Mouse (Mus musculus) liver, embryonic 15.5 days (tissue): ENCODE measurements around the gene Camp. TPM values are rescaled to one million over a fixed set of nuclear protein-coding genes. Genes with fewer than 3 reads are reported as not detected.

ENCODE experiments used
- ATAC-seq: fragments of 200-750 bp; cut with Nextera tagmentation; 2 replicates; pipeline ENCODE4 v1.8.0; 2017; ENCODE audit warnings: moderate number of reproducible peaks, mild to moderate bottlenecking, moderate library complexity; ENCODE audit not compliant: insufficient read depth
- H3K27ac ChIP-seq: fragments of 300-500 bp; sonication (generic); replicated peaks from 2 replicates; pipeline ENCODE4 v1.5.1; 2015; ENCODE audit warnings: mild to moderate bottlenecking, inconsistent platforms
- H3K27me3 ChIP-seq: fragments of 300-500 bp; sonication (generic); 2 replicates; pipeline ENCODE4 v1.6.1; 2015; ENCODE audit warnings: mild to moderate bottlenecking, inconsistent platforms
- H3K36me3 ChIP-seq: fragments of 300-500 bp; sonication (generic); replicated peaks from 2 replicates; pipeline ENCODE4 v1.6.1; 2015; ENCODE audit warnings: moderate library complexity, mild to moderate bottlenecking, inconsistent platforms
- H3K4me1 ChIP-seq: fragments of 300-500 bp; sonication (generic); replicated peaks from 2 replicates; pipeline ENCODE4 v1.6.1; 2015; ENCODE audit warnings: inconsistent platforms
- H3K4me2 ChIP-seq: fragments of 300-500 bp; sonication (generic); 2 replicates; pipeline ENCODE4 v1.6.1; 2015; ENCODE audit warnings: moderate library complexity, mild to moderate bottlenecking, inconsistent platforms
- H3K4me3 ChIP-seq: fragments of 300-500 bp; sonication (generic); replicated peaks from 2 replicates; pipeline ENCODE4 v1.5.1; 2015; ENCODE audit warnings: mild to moderate bottlenecking, inconsistent platforms
- H3K9ac ChIP-seq: fragments of 300-500 bp; sonication (generic); 2 replicates; pipeline ENCODE4 v1.6.1; 2015; ENCODE audit warnings: moderate library complexity, mild to moderate bottlenecking, inconsistent platforms
- H3K9me3 ChIP-seq: fragments of 300-500 bp; sonication (generic); replicated peaks from 2 replicates; pipeline ENCODE4 v1.6.1; 2016; ENCODE audit warnings: inconsistent platforms
- WGBS: fragments of 180-500 bp; shearing (Covaris S2); methylation state at CpG from one replicate; pipeline ENCODE4 v1.1.7; 2015; ENCODE audit warnings: mixed read lengths; ENCODE audit not compliant: insufficient replicate concordance; 5-methylcytosine and 5-hydroxymethylcytosine counted together
- polyA plus RNA-seq: library from polyadenylated mRNA; unstranded; fragments of >200 nt; fragmentation: Nextera tagmentation; extraction: Ambion mirVana; gene quantifications from 2 replicates; pipeline ENCODE4 v1.2.1, GENCODE M21; 2015

Camp gene
- polyA plus RNA-seq, 1 experiment from 2014 or later, result 281 TPM

GRCm38 (mm10) chr9:109850099-109850498, 682 bp upstream of the Camp start:
- ATAC-seq, result no peak
- Histone ChIP-seq H3K4me2 (no peak overlapping the region), H3K27me3 (no peaks in the 10 kb centered on the region), H3K36me3 (no peaks in the 10 kb centered on the region), H3K27ac (no peak overlapping the region), H3K9ac (no peak overlapping the region), H3K4me1 (no peaks in the 10 kb centered on the region), H3K9me3 (no peaks in the 10 kb centered on the region), H3K4me3 (no peak overlapping the region)
- 68% methylated on average over 5 of the region's 5 CpGs for WGBS

GRCm38 (mm10) chr9:109833088-109833412, 16.4 kb downstream of the Camp start:
- Histone ChIP-seq H3K9me3 (no peaks in the 10 kb centered on the region), H3K27me3 (no peaks in the 10 kb centered on the region), H3K27ac (peak overlapping the region; percentile 54; the same call in 1 of the 2 replicates), H3K36me3 (peaks cover 20% of the 10 kb centered on the region; the same call in 1 of the 2 replicates), H3K4me3 (peak overlapping the region; percentile 68), H3K9ac (peak overlapping the region; percentile 57), H3K4me2 (peak overlapping the region; percentile 87), H3K4me1 (peaks cover 19% of the 10 kb centered on the region)
- peak; percentile 16 for ATAC-seq
- 6% methylated on average over 6 of the region's 6 CpGs for WGBS

- Histone ChIP-seq H3K27me3 (no peaks in the 10 kb centered on the region), H3K4me3 (peak within 1 kb of the TSS; percentile 68), H3K4me2 (peak within 1 kb of the TSS; percentile 87), H3K9ac (peak within 1 kb of the TSS; percentile 57), H3K36me3 (peaks cover 15% of the 10 kb centered on the region; the same call in 1 of the 2 replicates), H3K4me1 (peaks cover 19% of the 10 kb centered on the region), H3K27ac (peak within 1 kb of the TSS; percentile 73), H3K9me3 (no peaks in the 10 kb centered on the region)
- under 1% methylated on average over 32 of the region's 32 CpGs for WGBS
- ATAC-seq, result peak; percentile 96
Observed at GRCm38 (mm10) chr9:109832391-109833087, 16.9 kb downstream of the Camp start, which contains the start of gene Nme6. Gene Nme6, plus strand, starts transcription at chr9:109832749.

- H3K27ac ChIP-seq, result no peak overlapping the region
- H3K9ac ChIP-seq, result no peak overlapping the region
- no peaks in the 10 kb centered on the region for H3K27me3 ChIP-seq
- WGBS, result 27% methylated on average over 5 of the region's 5 CpGs
- H3K9me3 ChIP-seq, result no peaks in the 10 kb centered on the region
- H3K4me2 ChIP-seq, result no peak overlapping the region
- H3K4me1 ChIP-seq, result peaks cover 21% of the 10 kb centered on the region
- peak; percentile 51 for ATAC-seq
- H3K4me3 ChIP-seq, result no peak overlapping the region
- H3K36me3 ChIP-seq, result no peaks in the 10 kb centered on the region
Observed at GRCm38 (mm10) chr9:109826181-109826580, 23.2 kb downstream of the Camp start.

- Histone ChIP-seq H3K36me3 (no peaks in the 10 kb centered on the region), H3K9ac (no peak overlapping the region), H3K27me3 (no peaks in the 10 kb centered on the region), H3K4me3 (no peak overlapping the region), H3K4me1 (peaks cover 21% of the 10 kb centered on the region), H3K9me3 (no peaks in the 10 kb centered on the region), H3K27ac (no peak overlapping the region), H3K4me2 (no peak overlapping the region)
- peak; percentile 89 for ATAC-seq
- 18% methylated on average over 4 of the region's 4 CpGs for WGBS
Observed at GRCm38 (mm10) chr9:109825739-109826138, 23.7 kb downstream of the Camp start.

- ATAC-seq, result no peak
Observed at GRCm38 (mm10) chr9:109816341-109816740, 33.1 kb downstream of the Camp start.

GRCm38 (mm10) chr9:109813424-109813823, 36.0 kb downstream of the Camp start:
- WGBS, result 30% methylated on average over 7 of the region's 7 CpGs
- no peak overlapping the region for H3K4me2 ChIP-seq
- ATAC-seq, result no peak
- no peak overlapping the region for H3K27ac ChIP-seq
- no peak overlapping the region for H3K4me3 ChIP-seq
- no peaks in the 10 kb centered on the region for H3K4me1 ChIP-seq
- H3K9me3 ChIP-seq, result no peaks in the 10 kb centered on the region
- H3K9ac ChIP-seq, result no peak overlapping the region
- H3K36me3 ChIP-seq, result no peaks in the 10 kb centered on the region
- H3K27me3 ChIP-seq, result no peaks in the 10 kb centered on the region

More at GRCm38 (mm10) chr9:109816341-109816740, 33.1 kb downstream of the Camp start:
- H3K4me1 ChIP-seq, result no peaks in the 10 kb centered on the region
- 22% methylated on average over 6 of the region's 6 CpGs for WGBS
- no peak overlapping the region for H3K4me2 ChIP-seq
- no peaks in the 10 kb centered on the region for H3K9me3 ChIP-seq
- no peaks in the 10 kb centered on the region for H3K27me3 ChIP-seq
- H3K9ac ChIP-seq, result no peak overlapping the region
- no peaks in the 10 kb centered on the region for H3K36me3 ChIP-seq
- H3K4me3 ChIP-seq, result no peak overlapping the region
- no peak overlapping the region for H3K27ac ChIP-seq

- WGBS, result 57% methylated on average over 1 of the region's 1 CpGs
- ATAC-seq, result no peak
- Histone ChIP-seq H3K4me3 (no peak within 1 kb of the TSS), H3K9ac (no peak within 1 kb of the TSS), H3K36me3 (no peaks in the 10 kb centered on the region), H3K27ac (no peak within 1 kb of the TSS), H3K4me2 (no peak within 1 kb of the TSS), H3K4me1 (no peaks in the 10 kb centered on the region), H3K27me3 (no peaks in the 10 kb centered on the region), H3K9me3 (no peaks in the 10 kb centered on the region)
Observed at GRCm38 (mm10) chr9:109811980-109812379, 37.4 kb downstream of the Camp start, which contains the start of gene Spink8. Gene Spink8, plus strand, starts transcription at chr9:109812280.

- Histone ChIP-seq H3K27me3 (no peaks in the 10 kb centered on the region), H3K9me3 (no peaks in the 10 kb centered on the region), H3K27ac (no peak overlapping the region), H3K9ac (no peak overlapping the region), H3K4me3 (no peak overlapping the region), H3K4me1 (no peaks in the 10 kb centered on the region), H3K36me3 (no peaks in the 10 kb centered on the region), H3K4me2 (no peak overlapping the region)
- no peak for ATAC-seq
- WGBS, result 34% methylated on average over 3 of the region's 3 CpGs
Observed at GRCm38 (mm10) chr9:109807898-109808297, 41.5 kb downstream of the Camp start.

GRCm38 (mm10) chr9:109806695-109807293, 42.6 kb downstream of the Camp start:
- no peak for ATAC-seq
- no peak overlapping the region for H3K27ac ChIP-seq
- no peaks in the 10 kb centered on the region for H3K36me3 ChIP-seq
- 64% methylated on average over 2 of the region's 2 CpGs for WGBS
- no peak overlapping the region for H3K4me3 ChIP-seq
- H3K9ac ChIP-seq, result no peak overlapping the region
- no peaks in the 10 kb centered on the region for H3K4me1 ChIP-seq
- no peaks in the 10 kb centered on the region for H3K9me3 ChIP-seq
- H3K4me2 ChIP-seq, result no peak overlapping the region
- no peaks in the 10 kb centered on the region for H3K27me3 ChIP-seq

- no peaks in the 10 kb centered on the region for H3K27me3 ChIP-seq
- no peak overlapping the region for H3K4me3 ChIP-seq
- no peak for ATAC-seq
- no peaks in the 10 kb centered on the region for H3K36me3 ChIP-seq
- WGBS, result 16% methylated on average over 1 of the region's 1 CpGs
- no peaks in the 10 kb centered on the region for H3K4me1 ChIP-seq
- no peaks in the 10 kb centered on the region for H3K9me3 ChIP-seq
- H3K27ac ChIP-seq, result no peak overlapping the region
- H3K9ac ChIP-seq, result no peak overlapping the region
- H3K4me2 ChIP-seq, result no peak overlapping the region
Observed at GRCm38 (mm10) chr9:109806260-109806659, 43.2 kb downstream of the Camp start.
